Mouse (Mus musculus) hindbrain, embryonic 14.5 days (tissue): Measurements from ENCODE around the gene Sec16a. TPM values are rescaled to one million over a fixed set of nuclear protein-coding genes. Genes with fewer than 3 reads are reported as not detected.

ENCODE experiments used
- ATAC-seq: fragments of 200-750 bp; cut with Nextera tagmentation; 2 replicates; pipeline ENCODE4 v1.8.0; 2017; ENCODE audit warnings: moderate number of reproducible peaks, mild to moderate bottlenecking, moderate TSS enrichment, moderate library complexity; ENCODE audit not compliant: low FRiP score
- DNase-seq: peaks from one replicate; pipeline ENCODE4 v3.0.0-alpha.2; 2015; ENCODE audit warnings: low spot score
- H3K27ac ChIP-seq: fragments of 300-500 bp; sonication (generic); 2 replicates; pipeline ENCODE4 v1.5.1; 2014; ENCODE audit warnings: mild to moderate bottlenecking, moderate library complexity
- H3K27me3 ChIP-seq: fragments of 300-500 bp; sonication (generic); 2 replicates; pipeline ENCODE4 v1.6.1; 2014; ENCODE audit warnings: mild to moderate bottlenecking, low read length, mixed read lengths; ENCODE audit not compliant: control insufficient read depth, insufficient read depth
- H3K36me3 ChIP-seq: fragments of 300-500 bp; sonication (generic); replicated peaks from 2 replicates; pipeline ENCODE4 v1.6.1; 2014; ENCODE audit not compliant: control insufficient read depth, insufficient read depth
- H3K4me1 ChIP-seq: fragments of 300-500 bp; sonication (generic); replicated peaks from 2 replicates; pipeline ENCODE4 v1.6.1; 2014; ENCODE audit warnings: antibody characterized with exemption, low read length, mixed read lengths; ENCODE audit not compliant: control insufficient read depth, insufficient read depth
- H3K4me2 ChIP-seq: fragments of 300-500 bp; sonication (generic); replicated peaks from 2 replicates; pipeline ENCODE4 v1.6.1; 2014; ENCODE audit warnings: mild to moderate bottlenecking, moderate library complexity
- H3K4me3 ChIP-seq: fragments of 300-500 bp; sonication (generic); replicated peaks from 2 replicates; pipeline ENCODE4 v1.5.1; 2014; ENCODE audit warnings: mild to moderate bottlenecking, low read length
- H3K9ac ChIP-seq: fragments of 300-500 bp; sonication (generic); 2 replicates; pipeline ENCODE4 v1.6.1; 2014
- H3K9me3 ChIP-seq: fragments of 300-500 bp; sonication (generic); 2 replicates; pipeline ENCODE4 v1.6.1; 2016; ENCODE audit warnings: low read length; ENCODE audit not compliant: control insufficient read depth
- WGBS: fragments of 180-500 bp; shearing (Covaris S2); extraction: QIAGEN DNeasy Blood & Tissue Kit; methylation state at CpG from one replicate; pipeline ENCODE4 v1.1.7; 2014; 5-methylcytosine and 5-hydroxymethylcytosine counted together
- polyA plus RNA-seq: library from polyadenylated mRNA; unstranded; fragments of >200 nt; fragmentation: Nextera tagmentation; extraction: Ambion mirVana; gene quantifications from 2 replicates; pipeline ENCODE4 v1.2.1, GENCODE M21; 2014

The Sec16a gene
- polyA plus RNA-seq, 1 experiment from 2014 or later: 29.1 TPM

DNA sequence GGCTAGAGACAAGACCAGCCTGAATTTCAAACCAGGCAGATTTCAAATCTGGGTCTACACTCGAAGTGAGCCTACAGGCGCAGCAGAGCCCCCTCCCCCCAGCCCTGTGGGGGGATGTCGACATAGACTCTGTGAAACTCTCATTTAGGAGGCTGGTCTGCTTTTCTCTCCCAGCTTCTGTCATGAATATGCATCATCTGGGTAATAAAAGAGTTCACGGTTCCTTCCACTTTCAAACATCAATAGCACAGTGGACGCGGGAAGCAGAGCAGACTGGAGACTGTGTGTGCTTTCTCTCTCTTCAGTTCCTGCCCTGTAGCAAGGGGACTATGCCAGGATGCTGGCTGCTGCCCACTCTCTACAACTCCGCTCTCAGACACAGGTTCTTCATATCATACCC, 40.7 kb upstream of the Sec16a start:
- Histone ChIP-seq H3K4me3 (no peak overlapping the region), H3K4me1 (peaks cover 84% of the 10 kb centered on the region), H3K9me3 (no peaks in the 10 kb centered on the region), H3K27me3 (no peaks in the 10 kb centered on the region), H3K36me3 (peaks cover 9% of the 10 kb centered on the region; the same call in 1 of the 2 replicates), H3K9ac (0 out of 2 replicates have a peak overlapping the region, but pooled peaks have one; percentile 9), H3K4me2 (peak overlapping the region; percentile 34), H3K27ac (peak overlapping the region; percentile 85)
- DNase-seq: peak; percentile 66
- peak; percentile 52; the same call in 1 of the 2 replicates for ATAC-seq
- 9% methylated on average over 7 of the region's 7 CpGs for WGBS

DNA sequence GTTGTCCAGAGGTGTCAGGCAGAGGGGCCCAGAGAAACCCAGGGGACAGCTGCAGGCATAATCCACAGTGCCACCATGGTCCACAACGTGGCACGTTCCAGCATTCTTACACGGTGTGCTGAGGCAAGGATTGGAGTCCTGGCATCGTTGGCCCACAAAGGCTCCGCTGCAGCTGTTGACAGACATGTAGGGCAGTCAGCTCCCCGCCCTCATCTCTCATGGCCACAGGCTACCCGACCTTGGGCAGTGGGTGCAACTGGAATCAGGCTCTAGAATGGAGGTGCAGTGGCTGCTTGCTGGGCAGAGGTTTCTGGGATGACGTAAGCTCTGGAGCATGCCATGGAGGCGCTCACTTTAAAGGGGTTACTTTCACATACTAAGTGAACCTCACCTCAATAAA, 40.3 kb upstream of the Sec16a start:
- 48% methylated on average over 9 of the region's 9 CpGs for WGBS
- H3K4me1 ChIP-seq: peaks cover 80% of the 10 kb centered on the region
- peaks cover 14% of the 10 kb centered on the region for H3K36me3 ChIP-seq
- no peaks in the 10 kb centered on the region for H3K27me3 ChIP-seq
- no peak overlapping the region for H3K4me3 ChIP-seq
- H3K9ac ChIP-seq: 0 out of 2 replicates have a peak overlapping the region, but pooled peaks have one; percentile 20
- no peak for ATAC-seq
- no peaks in the 10 kb centered on the region for H3K9me3 ChIP-seq
- H3K4me2 ChIP-seq: peak overlapping the region; percentile 34
- no peak for DNase-seq
- peak overlapping the region; percentile 85 for H3K27ac ChIP-seq

DNA sequence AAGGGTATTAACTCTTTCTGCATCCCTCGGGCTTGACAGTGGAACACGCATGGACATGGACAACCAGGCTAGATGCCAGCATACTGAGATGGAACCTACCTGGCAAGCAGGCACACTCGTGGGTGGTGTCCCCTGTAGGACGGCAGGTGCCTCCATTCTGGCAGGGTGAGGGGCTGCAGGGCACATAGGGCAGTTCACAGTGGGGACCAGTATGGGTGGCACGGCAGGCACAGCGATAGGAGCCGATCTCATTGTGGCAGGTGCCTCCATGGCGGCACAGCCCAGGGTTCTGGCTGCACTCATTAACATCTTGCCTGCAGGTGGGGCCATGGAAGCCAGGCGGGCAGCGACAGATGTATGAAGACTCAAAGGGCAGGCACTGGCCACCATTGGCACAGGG, 39.2 kb upstream of the Sec16a start:
- WGBS: 68% methylated on average over 10 of the region's 10 CpGs
- no peaks in the 10 kb centered on the region for H3K27me3 ChIP-seq
- H3K27ac ChIP-seq: 0 out of 2 replicates have a peak overlapping the region, but pooled peaks have one; percentile 32
- 0 out of 2 replicates have a peak overlapping the region, but pooled peaks have one; percentile 4 for H3K4me2 ChIP-seq
- no peak overlapping the region for H3K4me3 ChIP-seq
- H3K36me3 ChIP-seq: peaks cover 23% of the 10 kb centered on the region
- no peaks in the 10 kb centered on the region for H3K9me3 ChIP-seq
- DNase-seq (no peak), ATAC-seq (no peak)
- H3K4me1 ChIP-seq: peaks cover 78% of the 10 kb centered on the region
- no peak overlapping the region for H3K9ac ChIP-seq

DNA sequence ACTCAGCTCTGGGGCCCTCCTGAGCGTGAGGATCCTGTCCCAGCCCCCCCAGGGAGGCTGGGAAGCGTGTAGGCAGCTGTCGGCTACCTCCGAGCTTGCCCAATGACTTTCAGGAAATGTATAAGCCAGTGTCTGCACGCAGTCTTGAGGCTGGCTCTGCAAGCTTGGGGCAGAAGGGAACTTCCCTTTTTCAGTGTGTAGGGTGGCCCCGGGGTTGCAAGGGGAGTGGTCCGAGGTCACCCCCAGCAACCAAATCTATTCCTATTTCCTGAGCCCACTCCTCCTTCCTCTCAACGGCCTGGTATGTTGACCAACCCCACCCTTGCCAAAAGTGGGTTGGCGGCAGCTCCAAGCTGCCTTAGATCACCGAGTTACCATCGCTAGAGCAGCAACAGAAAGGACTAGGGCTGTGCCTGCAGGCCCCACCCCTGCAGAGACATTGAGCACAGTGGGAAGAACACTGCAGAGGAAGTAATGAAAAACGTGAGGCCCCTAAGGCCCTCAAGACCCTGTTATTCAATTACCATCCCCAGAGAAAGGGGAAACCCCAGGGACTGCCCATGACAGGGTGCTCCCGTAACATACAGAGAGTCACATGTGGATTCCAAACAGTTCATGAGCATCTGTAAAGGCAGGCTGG, 38.3 kb upstream of the Sec16a start:
- Histone ChIP-seq H3K27ac (peak overlapping the region; percentile 38; the same call in 1 of the 2 replicates), H3K36me3 (peaks cover 27% of the 10 kb centered on the region), H3K27me3 (no peaks in the 10 kb centered on the region), H3K4me1 (peaks cover 78% of the 10 kb centered on the region), H3K9me3 (no peaks in the 10 kb centered on the region), H3K4me2 (no peak overlapping the region), H3K9ac (no peak overlapping the region; the same call in 1 of the 2 replicates), H3K4me3 (no peak overlapping the region)
- DNase-seq (no peak), ATAC-seq (no peak)
- WGBS: 55% methylated on average over 13 of the region's 13 CpGs

DNA sequence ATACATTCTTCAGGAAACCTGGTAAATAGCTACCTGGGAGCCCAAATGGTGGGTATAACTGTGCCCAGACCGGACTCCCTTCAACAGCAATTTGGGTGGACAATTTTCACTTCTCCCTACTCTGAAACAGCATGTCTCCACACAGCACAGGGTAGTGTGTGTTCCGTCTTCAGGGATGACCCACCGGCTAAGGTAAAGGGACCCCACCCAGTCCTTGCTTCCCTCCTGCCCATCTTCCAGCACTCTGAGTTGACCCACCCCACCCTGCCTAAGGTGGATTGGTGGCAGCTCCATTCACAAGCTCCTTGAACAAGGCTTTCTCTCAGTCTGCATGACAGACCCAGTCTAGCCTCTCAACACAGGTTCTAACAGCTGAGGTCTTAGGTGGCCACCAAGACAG, 37.8 kb upstream of the Sec16a start:
- Histone ChIP-seq H3K36me3 (peaks cover 33% of the 10 kb centered on the region), H3K9ac (no peak overlapping the region), H3K27ac (0 out of 2 replicates have a peak overlapping the region, but pooled peaks have one; percentile 38), H3K4me2 (no peak overlapping the region), H3K4me1 (peaks cover 75% of the 10 kb centered on the region), H3K9me3 (no peaks in the 10 kb centered on the region), H3K27me3 (no peaks in the 10 kb centered on the region), H3K4me3 (no peak overlapping the region)
- ATAC-seq (no peak), DNase-seq (no peak)
- 89% methylated on average over 3 of the region's 3 CpGs for WGBS

DNA sequence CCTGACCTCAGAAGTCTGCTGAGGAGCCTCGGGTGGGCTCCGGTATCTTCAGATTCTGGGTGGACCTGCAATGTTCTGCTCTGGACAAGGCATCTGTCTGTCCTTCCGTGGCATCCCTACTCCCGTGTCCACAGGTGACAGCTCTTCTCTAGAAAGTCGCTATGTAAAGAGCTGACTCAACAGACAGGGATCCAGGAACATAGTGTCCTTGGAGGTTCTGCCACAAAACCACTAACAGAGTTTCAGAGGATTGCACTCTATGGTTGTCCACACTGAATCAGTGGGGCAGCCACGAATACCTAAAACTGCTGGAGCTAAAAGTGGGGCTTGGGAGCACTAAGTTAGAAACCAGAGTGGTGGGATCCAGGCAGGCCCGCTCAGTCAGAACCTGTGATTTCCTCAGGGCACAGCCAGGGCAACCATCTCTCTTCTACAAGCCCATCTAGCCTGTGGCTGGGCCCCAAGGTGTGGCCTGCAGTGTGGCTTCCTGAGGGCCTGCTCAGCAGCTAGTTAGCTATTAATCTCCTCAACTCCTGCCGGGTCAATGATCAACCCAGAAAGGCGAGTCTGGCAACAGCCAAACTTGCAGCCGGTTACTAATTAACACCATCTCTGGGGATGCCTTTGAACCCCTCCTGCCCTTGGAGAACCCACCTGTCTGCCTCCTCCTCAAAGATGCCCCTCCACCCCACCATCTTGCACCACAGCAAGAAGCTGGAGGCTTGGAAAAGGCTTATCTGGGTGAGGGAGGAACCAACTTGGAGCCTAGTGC, 36.9 kb upstream of the Sec16a start:
- Histone ChIP-seq H3K9ac (no peak overlapping the region), H3K4me3 (no peak overlapping the region), H3K4me1 (peaks cover 66% of the 10 kb centered on the region), H3K36me3 (peaks cover 40% of the 10 kb centered on the region), H3K4me2 (no peak overlapping the region), H3K27ac (no peak overlapping the region), H3K9me3 (no peaks in the 10 kb centered on the region), H3K27me3 (no peaks in the 10 kb centered on the region)
- ATAC-seq (no peak), DNase-seq (no peak)
- 75% methylated on average over 10 of the region's 10 CpGs for WGBS

DNA sequence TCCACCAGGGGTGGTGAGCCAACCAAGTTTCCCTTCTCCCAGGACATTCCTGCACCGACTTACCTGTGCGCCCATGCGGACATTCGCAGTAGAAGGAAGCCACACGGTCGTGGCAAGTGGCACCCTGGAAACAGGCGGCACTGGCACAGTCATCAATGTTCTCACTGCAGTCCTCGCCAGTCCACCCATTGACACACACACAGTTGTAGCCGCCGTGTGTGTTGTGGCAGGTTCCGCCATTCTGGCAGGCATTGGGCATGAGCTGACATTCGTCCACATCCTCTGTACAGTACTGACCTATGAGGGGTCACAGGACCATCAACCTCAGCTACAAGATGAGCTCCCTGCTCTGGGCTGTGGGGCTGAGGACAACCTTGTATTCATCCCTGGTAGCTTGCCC, 35.9 kb upstream of the Sec16a start:
- H3K9ac ChIP-seq: no peak overlapping the region
- no peaks in the 10 kb centered on the region for H3K9me3 ChIP-seq
- WGBS: 94% methylated on average over 12 of the region's 12 CpGs
- H3K4me1 ChIP-seq: peaks cover 59% of the 10 kb centered on the region
- peaks cover 46% of the 10 kb centered on the region for H3K36me3 ChIP-seq
- no peak overlapping the region for H3K4me3 ChIP-seq
- ATAC-seq: no peak
- H3K4me2 ChIP-seq: no peak overlapping the region
- H3K27ac ChIP-seq: no peak overlapping the region
- H3K27me3 ChIP-seq: no peaks in the 10 kb centered on the region
- DNase-seq: no peak

DNA sequence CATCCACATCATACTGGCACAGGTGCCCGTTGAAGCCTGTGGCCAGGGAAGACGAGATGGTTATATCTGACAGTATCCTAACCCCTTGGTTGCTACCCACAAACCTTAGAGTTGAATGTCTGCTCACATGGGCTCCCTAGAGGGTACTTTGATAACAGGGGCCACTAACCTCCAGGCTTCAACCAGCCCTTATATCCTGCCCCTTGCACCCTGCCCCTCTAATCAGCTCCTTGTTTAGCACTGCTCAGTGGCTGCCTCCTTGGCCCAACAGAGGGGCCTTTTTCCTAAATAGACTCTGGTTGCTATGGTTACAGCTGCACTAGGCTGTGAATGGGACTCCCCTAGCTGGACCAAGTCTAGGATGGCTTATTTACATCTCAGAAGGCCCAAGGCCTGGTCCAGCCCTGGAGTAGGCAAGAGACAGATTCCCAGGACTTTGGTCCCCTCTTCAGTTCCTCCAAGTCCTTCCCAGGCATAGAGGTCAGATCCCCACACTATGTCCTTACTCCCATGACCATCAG, 33.7 kb upstream of the Sec16a start:
- peak; percentile 51 for DNase-seq
- no peak overlapping the region for H3K4me2 ChIP-seq
- 69% methylated on average over 2 of the region's 2 CpGs for WGBS
- H3K9me3 ChIP-seq: no peaks in the 10 kb centered on the region
- peak; percentile 47; the same call in 1 of the 2 replicates for ATAC-seq
- peaks cover 47% of the 10 kb centered on the region for H3K4me1 ChIP-seq
- no peak overlapping the region for H3K4me3 ChIP-seq
- H3K9ac ChIP-seq: no peak overlapping the region
- no peak overlapping the region for H3K27ac ChIP-seq
- H3K27me3 ChIP-seq: no peaks in the 10 kb centered on the region
- H3K36me3 ChIP-seq: peaks cover 47% of the 10 kb centered on the region

DNA sequence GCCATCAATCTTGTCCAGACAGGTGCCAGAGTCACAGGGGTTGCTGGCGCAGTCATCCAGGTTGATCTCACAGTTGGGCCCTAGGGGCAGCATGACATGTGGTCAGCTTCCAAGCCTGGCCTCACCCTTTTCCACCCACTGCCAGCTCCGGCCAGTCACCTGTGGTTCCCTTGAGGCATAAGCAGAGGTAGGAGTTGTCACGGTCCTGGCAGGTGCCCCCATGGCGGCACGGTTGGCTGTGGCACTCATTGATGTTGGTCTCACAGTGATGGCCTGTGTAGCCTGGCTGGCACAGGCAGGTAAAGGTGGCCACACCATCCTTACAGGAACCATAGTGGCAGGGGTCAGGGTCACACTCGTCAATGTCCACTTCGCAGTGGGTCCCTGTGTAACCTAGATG, 32.9 kb upstream of the Sec16a start:
- DNase-seq: no peak
- Histone ChIP-seq H3K27ac (no peak overlapping the region), H3K36me3 (peaks cover 55% of the 10 kb centered on the region)

More for the DNA sequence above, 32.9 kb upstream of the Sec16a start:
- ATAC-seq: no peak
- Histone ChIP-seq H3K4me2 (no peak overlapping the region), H3K27me3 (no peaks in the 10 kb centered on the region), H3K9ac (no peak overlapping the region), H3K4me3 (no peak overlapping the region), H3K4me1 (peaks cover 39% of the 10 kb centered on the region), H3K9me3 (no peaks in the 10 kb centered on the region)
- 95% methylated on average over 7 of the region's 7 CpGs for WGBS
